Mouse (Mus musculus) hindbrain, embryonic 10.5 days (tissue): Measurements from ENCODE around the gene Tex44. TPM values are rescaled to one million over a fixed set of nuclear protein-coding genes. Genes with fewer than 3 reads are reported as not detected.
A peak's percentile ranks its signal among the peaks of the same experiment; 100 is the strongest.

Experiments used
- DNase-seq: peaks from one replicate; pipeline ENCODE4 v3.0.0-alpha.2; 2017; ENCODE audit warnings: low spot score
- H3K27ac ChIP-seq: fragments of 300-500 bp; sonication (generic); 2 replicates; pipeline ENCODE4 v1.5.1; 2016; ENCODE audit warnings: mild to moderate bottlenecking, moderate library complexity
- H3K27me3 ChIP-seq: fragments of 300-500 bp; sonication (generic); 2 replicates; pipeline ENCODE4 v1.6.1; 2016; ENCODE audit warnings: mild to moderate bottlenecking; ENCODE audit not compliant: poor library complexity, insufficient read depth, severe bottlenecking
- H3K36me3 ChIP-seq: fragments of 300-500 bp; sonication (generic); 2 replicates; pipeline ENCODE4 v1.6.1; 2016; ENCODE audit warnings: mild to moderate bottlenecking, moderate library complexity
- H3K4me1 ChIP-seq: fragments of 300-500 bp; sonication (generic); replicated peaks from 2 replicates; pipeline ENCODE4 v1.6.1; 2016; ENCODE audit warnings: mild to moderate bottlenecking
- H3K4me3 ChIP-seq: fragments of 300-500 bp; sonication (generic); 2 replicates; pipeline ENCODE4 v1.5.1; 2016; ENCODE audit warnings: mild to moderate bottlenecking, moderate library complexity
- H3K9me3 ChIP-seq: fragments of 300-500 bp; sonication (generic); 2 replicates; pipeline ENCODE4 v1.6.1; 2016; ENCODE audit warnings: mild to moderate bottlenecking, moderate library complexity
- WGBS: fragments of 180-500 bp; shearing (Covaris S2); methylation state at CpG from one replicate; pipeline ENCODE4 v1.1.7; 2016; 5-methylcytosine and 5-hydroxymethylcytosine counted together
- polyA plus RNA-seq: library from polyadenylated mRNA; unstranded; fragments of >200 nt; fragmentation: Nextera tagmentation; extraction: Ambion mirVana; gene quantifications from 2 replicates; pipeline ENCODE4 v1.2.1, GENCODE M21; 2016

Tex44 gene
- not detected in 2 replicates for polyA plus RNA-seq

DNA sequence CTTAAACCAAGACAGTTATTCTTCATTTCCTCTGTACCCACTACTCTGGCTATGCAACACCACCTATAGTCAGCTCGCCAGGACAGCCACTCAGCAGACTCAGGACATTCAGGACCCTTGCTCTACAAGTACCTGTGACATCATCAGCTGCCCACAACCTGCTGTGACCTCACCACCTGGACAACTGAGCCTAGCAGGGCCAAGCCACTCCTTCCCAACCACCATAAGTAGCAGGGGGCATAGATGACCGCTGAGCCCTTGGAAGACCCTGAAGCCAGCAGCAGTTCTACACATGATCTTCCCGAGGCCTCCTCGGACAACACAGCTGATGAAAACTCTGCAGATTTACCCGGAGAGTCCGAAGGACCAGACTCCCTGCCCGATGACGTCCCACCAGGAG lies at the start of gene Tex44, which contains the start of gene Nmur1:
Gene Tex44 (plus strand): TSS at position 202 of the 400 bp plus-strand sequence.
Gene Nmur1 (minus strand): TSS at position 101 of the 400 bp plus-strand sequence.
- Histone ChIP-seq H3K27me3 (no peaks in the 10 kb centered on the region), H3K27ac (peak within 1 kb of the TSS; percentile 88), H3K4me3 (peak within 1 kb of the TSS; percentile 31), H3K36me3 (no peaks in the 10 kb centered on the region), H3K4me1 (peaks cover 31% of the 10 kb centered on the region), H3K9me3 (no peaks in the 10 kb centered on the region)
- WGBS, result 93% methylated on average over 8 of the region's 8 CpGs
- no peak for DNase-seq

DNA sequence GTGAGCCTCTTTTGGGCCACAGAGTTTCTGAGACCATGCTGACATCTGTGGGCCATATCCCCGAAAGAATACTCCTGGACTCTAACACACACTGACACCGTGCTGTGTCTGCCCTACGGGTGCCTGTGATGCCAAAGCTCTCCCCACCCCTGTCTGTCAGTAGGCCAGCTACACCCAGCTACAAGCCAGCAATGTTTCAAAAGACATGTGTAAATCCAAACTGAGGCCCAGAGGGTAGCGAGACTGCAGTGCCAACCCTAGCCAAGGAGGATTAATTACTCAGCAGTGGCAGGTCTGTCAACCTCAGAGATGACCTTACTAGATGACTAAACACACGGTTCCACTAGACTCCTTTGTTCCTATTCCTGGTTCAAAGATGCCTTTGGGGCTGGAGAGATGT lies 49.8 kb upstream of the Tex44 start:
- no peaks in the 10 kb centered on the region for H3K9me3 ChIP-seq
- no peak overlapping the region for H3K27ac ChIP-seq
- H3K4me1 ChIP-seq, result peaks cover 15% of the 10 kb centered on the region; the same call in 1 of the 2 replicates
- WGBS, result 90% methylated on average over 5 of the region's 5 CpGs
- H3K36me3 ChIP-seq, result no peaks in the 10 kb centered on the region
- DNase-seq, result no peak
- no peaks in the 10 kb centered on the region for H3K27me3 ChIP-seq
- no peak overlapping the region for H3K4me3 ChIP-seq

DNA sequence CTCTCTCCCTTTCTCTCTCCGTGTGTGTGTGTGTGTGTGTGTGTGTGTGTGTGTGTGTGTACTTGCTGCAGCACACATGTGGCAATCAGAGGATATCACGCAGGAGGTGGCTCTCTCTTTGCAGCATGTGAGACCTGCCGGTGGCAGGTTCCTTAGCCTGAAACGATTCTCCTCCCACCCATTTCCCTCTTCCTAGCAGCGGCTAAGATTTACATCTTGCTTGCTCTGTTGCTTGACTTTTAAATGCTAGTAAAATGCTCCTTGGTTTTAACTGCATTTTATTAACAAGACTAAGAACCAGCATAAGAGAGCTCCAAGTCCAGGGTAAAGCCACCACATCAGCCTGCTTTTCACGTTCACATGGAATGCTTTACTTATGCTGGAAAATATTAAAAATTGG lies 47.5 kb upstream of the Tex44 start:
- 79% methylated on average over 6 of the region's 6 CpGs for WGBS
- no peaks in the 10 kb centered on the region for H3K36me3 ChIP-seq
- no peak overlapping the region for H3K4me3 ChIP-seq
- peaks cover 15% of the 10 kb centered on the region; the same call in 1 of the 2 replicates for H3K4me1 ChIP-seq
- no peaks in the 10 kb centered on the region for H3K9me3 ChIP-seq
- no peak for DNase-seq
- H3K27ac ChIP-seq, result no peak overlapping the region
- H3K27me3 ChIP-seq, result no peaks in the 10 kb centered on the region

DNA sequence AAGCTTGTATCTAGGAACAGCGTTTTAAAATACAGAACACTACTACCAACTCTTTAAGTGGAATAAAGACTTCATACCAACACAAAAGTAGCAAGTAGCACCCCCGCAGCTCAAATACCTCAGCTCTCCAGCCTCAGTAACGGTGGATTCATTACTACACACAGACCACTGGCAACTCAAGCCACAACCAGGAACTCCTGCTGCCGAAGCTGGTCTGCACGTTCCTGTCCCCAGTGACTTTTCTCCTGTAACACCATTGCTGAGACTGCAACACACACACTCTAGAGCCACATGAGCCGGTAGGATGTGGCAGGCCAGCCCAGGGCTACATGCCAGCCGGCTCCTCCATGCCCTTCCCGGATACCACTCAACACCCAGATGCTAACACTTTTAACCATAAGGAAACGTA lies 47.0 kb upstream of the Tex44 start:
- 82% methylated on average over 9 of the region's 9 CpGs for WGBS
- Histone ChIP-seq H3K9me3 (no peaks in the 10 kb centered on the region), H3K4me3 (no peak overlapping the region), H3K36me3 (no peaks in the 10 kb centered on the region), H3K4me1 (peaks cover 15% of the 10 kb centered on the region; the same call in 1 of the 2 replicates), H3K27me3 (no peaks in the 10 kb centered on the region), H3K27ac (no peak overlapping the region)
- no peak for DNase-seq

DNA sequence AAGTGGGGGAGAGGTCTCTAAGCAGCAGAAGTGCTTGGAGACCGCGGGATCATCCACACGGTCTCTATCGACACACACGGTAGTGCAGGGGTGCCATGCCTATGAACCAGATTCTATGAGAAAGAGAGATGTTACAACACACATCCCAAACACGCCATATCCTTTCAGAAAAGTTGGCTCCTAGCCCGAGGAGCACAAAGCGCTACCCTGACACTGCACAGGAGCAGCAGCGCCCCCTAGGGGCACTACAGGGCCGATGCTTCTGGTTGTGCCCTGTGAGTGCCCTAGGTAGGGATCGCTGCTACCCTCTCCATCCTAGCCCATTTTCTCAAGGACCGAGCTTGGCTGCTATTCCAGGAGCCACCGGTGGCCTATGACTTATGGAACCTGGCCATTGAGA lies 45.1 kb upstream of the Tex44 start:
- peak overlapping the region; percentile 54; the same call in 1 of the 2 replicates for H3K27ac ChIP-seq
- peak; percentile 54 for DNase-seq
- WGBS, result 36% methylated on average over 13 of the region's 13 CpGs

DNA sequence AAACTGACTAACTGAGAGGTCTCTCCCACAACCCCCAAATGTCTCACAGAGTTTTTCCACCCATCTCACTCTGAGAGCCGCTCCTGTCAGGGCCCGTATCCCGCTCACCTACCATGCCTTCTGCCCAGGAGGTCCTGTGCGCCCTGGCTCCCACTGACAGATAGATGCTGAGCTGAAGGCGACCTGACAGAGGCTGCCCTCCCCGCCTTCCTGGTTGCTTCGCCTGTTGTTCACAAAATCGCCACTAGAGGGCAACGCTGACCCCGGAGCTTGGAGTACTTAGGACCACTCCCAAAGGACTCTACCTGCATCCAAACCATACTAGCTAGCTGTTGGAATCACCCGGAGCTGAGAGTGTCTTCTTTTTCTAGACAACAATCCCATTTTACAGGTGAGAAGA lies 36.9 kb upstream of the Tex44 start:
- Histone ChIP-seq H3K9me3 (no peaks in the 10 kb centered on the region), H3K27ac (no peak overlapping the region), H3K4me3 (no peak overlapping the region), H3K4me1 (no peaks in the 10 kb centered on the region; the same call in 1 of the 2 replicates), H3K27me3 (no peaks in the 10 kb centered on the region; the same call in 1 of the 2 replicates), H3K36me3 (no peaks in the 10 kb centered on the region)
- peak; percentile 80 for DNase-seq
- 6% methylated on average over 11 of the region's 11 CpGs for WGBS

More for the DNA sequence above, 45.1 kb upstream of the Tex44 start:
- H3K27me3 ChIP-seq, result no peaks in the 10 kb centered on the region
- H3K4me3 ChIP-seq, result peak overlapping the region; percentile 20; the same call in 1 of the 2 replicates
- H3K9me3 ChIP-seq, result no peaks in the 10 kb centered on the region
- H3K4me1 ChIP-seq, result peaks cover 15% of the 10 kb centered on the region; the same call in 1 of the 2 replicates
- H3K36me3 ChIP-seq, result no peaks in the 10 kb centered on the region

DNA sequence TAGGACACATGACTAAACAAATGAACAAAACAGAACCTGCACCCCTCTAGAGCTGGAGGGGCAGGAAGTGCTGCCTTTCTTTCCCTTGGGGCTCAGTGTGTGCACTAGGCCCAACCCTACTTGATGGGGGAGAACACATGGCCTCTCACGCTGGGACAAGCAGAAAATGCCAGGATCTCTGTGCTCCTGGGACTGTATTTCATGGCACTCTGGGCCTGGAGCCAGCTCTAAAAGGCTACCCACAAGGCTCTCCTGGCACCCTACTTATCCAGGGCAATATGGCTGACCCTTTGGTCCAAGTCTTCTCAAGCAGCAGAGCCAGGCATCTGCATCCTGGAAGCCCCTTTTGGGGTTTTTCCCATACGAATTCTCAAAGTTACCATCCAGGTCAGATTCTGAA lies 34.7 kb upstream of the Tex44 start:
- DNase-seq, result no peak
- 69% methylated on average over 2 of the region's 2 CpGs for WGBS

DNA sequence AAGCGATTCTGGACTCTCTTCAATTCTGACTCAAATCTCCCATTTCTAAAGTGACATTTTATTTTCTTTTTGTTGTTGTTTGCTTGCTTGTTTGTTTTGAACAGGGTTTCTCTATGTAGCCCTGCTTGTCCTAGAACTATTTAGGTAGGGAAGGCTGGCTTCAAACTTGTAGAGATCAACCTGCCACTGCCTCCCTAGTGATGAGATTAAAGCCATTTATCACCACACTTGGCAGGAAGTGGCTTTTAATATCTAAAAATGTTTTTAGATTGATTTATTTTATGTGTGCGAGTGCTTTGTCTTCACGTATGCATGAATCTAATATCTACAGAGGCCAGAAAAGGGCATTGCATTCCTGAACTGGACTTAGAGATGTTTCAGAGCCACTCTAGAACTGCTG lies 32.9 kb upstream of the Tex44 start:
- 90% methylated on average over 3 of the region's 3 CpGs for WGBS
- DNase-seq, result no peak
- no peaks in the 10 kb centered on the region for H3K36me3 ChIP-seq
- no peaks in the 10 kb centered on the region for H3K9me3 ChIP-seq
- peaks cover 9% of the 10 kb centered on the region; the same call in 1 of the 2 replicates for H3K4me1 ChIP-seq
- H3K27me3 ChIP-seq, result no peaks in the 10 kb centered on the region
- no peak overlapping the region for H3K27ac ChIP-seq
- H3K4me3 ChIP-seq, result no peak overlapping the region

More for the DNA sequence above, 34.7 kb upstream of the Tex44 start:
- Histone ChIP-seq H3K27me3 (no peaks in the 10 kb centered on the region; the same call in 1 of the 2 replicates), H3K27ac (no peak overlapping the region), H3K36me3 (no peaks in the 10 kb centered on the region), H3K9me3 (no peaks in the 10 kb centered on the region), H3K4me3 (no peak overlapping the region), H3K4me1 (no peaks in the 10 kb centered on the region; the same call in 1 of the 2 replicates)

DNA sequence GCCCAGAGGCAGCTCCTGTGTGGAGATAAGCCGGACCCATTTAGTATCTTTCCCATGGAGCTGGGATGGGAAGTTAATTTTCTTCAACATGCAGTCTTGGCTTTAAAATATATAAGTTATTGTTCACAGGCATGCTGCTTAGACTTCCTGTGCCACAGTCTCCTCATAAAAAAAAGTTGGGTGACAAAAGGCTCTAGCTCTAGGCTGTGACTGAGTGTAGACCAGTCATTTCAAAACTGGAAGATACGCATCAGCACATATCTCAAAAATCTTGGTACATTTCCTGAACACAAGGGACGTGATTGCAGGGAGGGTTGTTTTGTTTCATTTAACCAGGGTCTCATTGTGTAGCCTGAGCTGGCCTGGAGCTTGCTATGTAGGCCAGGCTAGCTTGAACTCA lies 31.9 kb upstream of the Tex44 start:
- Histone ChIP-seq H3K27ac (no peak overlapping the region), H3K27me3 (no peaks in the 10 kb centered on the region), H3K36me3 (no peaks in the 10 kb centered on the region), H3K4me1 (peaks cover 9% of the 10 kb centered on the region; the same call in 1 of the 2 replicates), H3K4me3 (no peak overlapping the region), H3K9me3 (no peaks in the 10 kb centered on the region)
- no peak for DNase-seq
- 94% methylated on average over 3 of the region's 3 CpGs for WGBS

DNA sequence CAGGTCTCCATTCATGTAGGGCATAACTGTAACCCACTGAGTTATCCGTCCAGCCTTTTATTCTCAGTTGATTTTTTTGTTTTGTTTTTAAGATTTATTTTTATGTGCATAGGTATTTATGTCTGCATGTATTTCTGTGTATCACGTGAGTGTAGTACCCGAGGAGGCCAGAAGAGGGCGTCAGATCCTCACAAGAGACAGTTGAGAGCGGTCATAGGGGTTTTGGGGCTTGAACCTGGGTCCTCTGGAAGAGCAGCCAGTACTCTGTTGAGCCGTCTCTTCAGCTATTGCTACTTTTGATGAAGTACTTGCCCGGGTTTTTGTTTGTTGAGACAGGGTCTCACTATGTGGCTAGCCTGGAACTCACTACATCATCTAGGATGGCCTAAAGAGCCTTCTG lies 30.2 kb upstream of the Tex44 start:
- H3K27ac ChIP-seq, result no peak overlapping the region
- H3K36me3 ChIP-seq, result no peaks in the 10 kb centered on the region
- no peaks in the 10 kb centered on the region for H3K27me3 ChIP-seq
- H3K4me1 ChIP-seq, result peaks cover 9% of the 10 kb centered on the region; the same call in 1 of the 2 replicates
- WGBS, result 73% methylated on average over 7 of the region's 7 CpGs
- no peak for DNase-seq
- no peaks in the 10 kb centered on the region for H3K9me3 ChIP-seq
- H3K4me3 ChIP-seq, result no peak overlapping the region

DNA sequence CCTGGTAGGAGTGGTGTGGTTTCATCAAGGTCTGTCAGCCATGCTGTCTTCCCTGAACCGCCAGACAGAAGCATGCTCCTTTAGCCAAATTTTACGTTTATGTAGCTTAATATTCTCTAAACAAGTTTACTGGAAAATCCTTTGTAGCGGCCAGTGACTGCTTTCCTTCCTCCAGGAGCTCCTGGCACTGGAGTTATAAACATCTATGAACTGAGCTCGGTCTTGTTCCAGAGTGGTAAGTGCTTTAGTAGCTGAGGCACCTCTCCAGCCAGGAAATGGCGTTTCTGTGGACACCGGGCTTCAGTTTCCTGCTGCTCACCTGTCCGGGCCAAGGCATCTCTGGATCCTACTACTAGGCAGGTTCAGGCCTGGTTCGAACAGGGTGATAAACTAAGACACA lies 28.5 kb upstream of the Tex44 start:
- WGBS, result 87% methylated on average over 8 of the region's 8 CpGs
- DNase-seq, result no peak
- peaks cover 9% of the 10 kb centered on the region; the same call in 1 of the 2 replicates for H3K4me1 ChIP-seq
- no peaks in the 10 kb centered on the region for H3K27me3 ChIP-seq
- no peaks in the 10 kb centered on the region for H3K9me3 ChIP-seq
- peak overlapping the region; percentile 29; the same call in 1 of the 2 replicates for H3K27ac ChIP-seq
- no peak overlapping the region for H3K4me3 ChIP-seq
- no peaks in the 10 kb centered on the region for H3K36me3 ChIP-seq

DNA sequence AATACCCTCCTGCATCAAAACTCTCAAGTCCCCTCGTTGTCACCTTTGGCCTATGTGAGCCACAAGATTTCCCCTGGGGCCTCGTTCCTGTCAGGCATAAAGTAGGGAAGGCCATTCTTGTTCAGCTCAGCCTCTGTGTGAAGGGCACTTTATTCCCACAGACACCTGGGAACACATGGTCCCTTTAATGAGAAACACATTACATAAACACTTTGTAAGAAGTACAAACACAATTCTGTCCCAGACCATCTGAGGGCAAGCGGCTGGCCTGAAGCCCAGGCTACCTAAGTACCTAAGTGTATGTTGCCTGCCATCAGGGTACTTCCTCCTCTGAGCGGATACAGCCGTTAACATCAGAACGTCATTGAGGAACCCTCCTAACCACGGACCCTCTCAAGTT lies 27.9 kb upstream of the Tex44 start:
- Histone ChIP-seq H3K4me1 (peaks cover 9% of the 10 kb centered on the region; the same call in 1 of the 2 replicates), H3K27ac (0 out of 2 replicates have a peak overlapping the region, but pooled peaks have one; percentile 29), H3K27me3 (no peaks in the 10 kb centered on the region), H3K9me3 (no peaks in the 10 kb centered on the region), H3K36me3 (no peaks in the 10 kb centered on the region), H3K4me3 (no peak overlapping the region)
- WGBS, result 67% methylated on average over 7 of the region's 7 CpGs
- DNase-seq, result peak; percentile 18

DNA sequence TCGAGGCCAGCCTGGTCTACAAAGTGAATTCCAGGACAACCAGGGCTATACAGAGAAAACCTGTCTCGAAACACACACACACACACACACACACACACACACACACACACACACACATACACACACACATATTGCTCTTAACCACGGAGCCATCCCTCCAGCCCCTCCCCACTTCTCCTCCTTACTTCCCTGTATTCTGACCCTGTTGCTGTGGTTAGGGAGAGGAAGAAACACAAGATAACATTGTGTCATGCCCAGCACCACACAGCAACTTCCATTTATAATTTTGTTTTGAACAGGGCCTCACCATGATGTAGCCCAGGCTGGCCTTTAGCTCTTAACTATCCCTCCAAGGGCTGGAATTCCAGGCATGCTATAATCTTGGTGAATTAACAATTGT lies 26.8 kb upstream of the Tex44 start:
- H3K36me3 ChIP-seq, result no peaks in the 10 kb centered on the region
- H3K27me3 ChIP-seq, result no peaks in the 10 kb centered on the region
- 75% methylated on average over 3 of the region's 3 CpGs for WGBS
- H3K4me1 ChIP-seq, result peaks cover 9% of the 10 kb centered on the region; the same call in 1 of the 2 replicates
- DNase-seq, result no peak
- H3K9me3 ChIP-seq, result no peaks in the 10 kb centered on the region
- H3K27ac ChIP-seq, result no peak overlapping the region
- H3K4me3 ChIP-seq, result no peak overlapping the region
